Mouse (Mus musculus) T-helper 1 cell (primary cell): ENCODE measurements around the gene Zfp770.

Experiments used
- in situ Hi-C: fragments of 300-600 bp; cut with MboI, MseI; formaldehyde crosslinking; loops from one replicate; pipeline ENCODE4 v1.15.1; 2025; ENCODE audit warnings: high pct_unique_total_duplicates

The Zfp770 gene

GRCm38 (mm10) chr2:114144915-114145314 lies 56.4 kb downstream of the Zfp770 start:
- in situ Hi-C loops = loop anchor here (10.0 kb wide), 1 partner anchor 310 kb away; no protein-coding TSS in a partner anchor

- in situ Hi-C loops = loop anchor here (10.0 kb wide), 1 partner anchor 309 kb away; no protein-coding TSS in a partner anchor
Observed at GRCm38 (mm10) chr2:114143842-114144241, 57.4 kb downstream of the Zfp770 start.
